Mouse (Mus musculus) hindbrain, postnatal 0 days (tissue): ENCODE data around the gene Snx27. TPM values are rescaled to one million over a fixed set of nuclear protein-coding genes. Genes with fewer than 3 reads are reported as not detected.

Experiments used
- ATAC-seq: fragments of 200-750 bp; cut with Nextera tagmentation; 2 replicates; pipeline ENCODE4 v1.8.0; 2017; ENCODE audit warnings: mild to moderate bottlenecking, moderate TSS enrichment, moderate library complexity
- DNase-seq: peaks from one replicate; pipeline ENCODE4 v3.0.0-alpha.2; 2015; ENCODE audit warnings: low spot score
- H3K27ac ChIP-seq: fragments of 300-500 bp; sonication (generic); 2 replicates; pipeline ENCODE4 v1.5.1; 2014; ENCODE audit warnings: mild to moderate bottlenecking
- H3K27me3 ChIP-seq: fragments of 300-500 bp; sonication (generic); 2 replicates; pipeline ENCODE4 v1.6.1; 2014; ENCODE audit warnings: low read length, mixed read lengths; ENCODE audit not compliant: insufficient read depth
- H3K36me3 ChIP-seq: fragments of 300-500 bp; sonication (generic); 2 replicates; pipeline ENCODE4 v1.6.1; 2014; ENCODE audit warnings: low read length, mixed read lengths; ENCODE audit not compliant: insufficient read depth
- H3K4me1 ChIP-seq: fragments of 300-500 bp; sonication (generic); 2 replicates; pipeline ENCODE4 v1.6.1; 2014; ENCODE audit warnings: antibody characterized with exemption, low read length, mixed read lengths; ENCODE audit not compliant: insufficient read depth
- H3K4me2 ChIP-seq: fragments of 300-500 bp; sonication (generic); 2 replicates; pipeline ENCODE4 v1.6.1; 2014; ENCODE audit warnings: low read depth, mild to moderate bottlenecking, low read length, moderate library complexity, mixed read lengths
- H3K4me3 ChIP-seq: fragments of 300-500 bp; sonication (generic); 2 replicates; pipeline ENCODE4 v1.5.1; 2014; ENCODE audit warnings: low read length
- H3K9ac ChIP-seq: fragments of 300-500 bp; sonication (generic); replicated peaks from 2 replicates; pipeline ENCODE4 v1.6.1; 2014; ENCODE audit warnings: mild to moderate bottlenecking, low read length, moderate library complexity, mixed read lengths
- H3K9me3 ChIP-seq: fragments of 300-500 bp; sonication (generic); 2 replicates; pipeline ENCODE4 v1.6.1; 2016; ENCODE audit warnings: low read length, mixed read lengths
- CTCF ChIP-seq: IDR thresholded peaks from 2 replicates; pipeline ENCODE4 v1.5.1; 2016; ENCODE audit warnings: antibody characterized with exemption, control low read depth, low read depth
- WGBS: fragments of 180-500 bp; shearing (Covaris S2); extraction: QIAGEN DNeasy Blood & Tissue Kit; methylation state at CpG from one replicate; pipeline ENCODE4 v1.1.7; 2014; 5-methylcytosine and 5-hydroxymethylcytosine counted together
- polyA plus RNA-seq: library from polyadenylated mRNA; unstranded; fragments of >200 nt; fragmentation: Nextera tagmentation; extraction: Ambion mirVana; gene quantifications from 2 replicates; pipeline ENCODE4 v1.2.1, GENCODE M21; 2015
- total RNA-seq: library from RNA; depleted of rRNA; stranded (reverse); fragments of >200 nt; gene quantifications from 2 replicates; pipeline ENCODE4 v1.2.3, GENCODE M21; 2014

Snx27 gene
- total and polyA plus RNA-seq, 2 experiments from 2014 or later = 71.3 to 81.7 TPM

DNA sequence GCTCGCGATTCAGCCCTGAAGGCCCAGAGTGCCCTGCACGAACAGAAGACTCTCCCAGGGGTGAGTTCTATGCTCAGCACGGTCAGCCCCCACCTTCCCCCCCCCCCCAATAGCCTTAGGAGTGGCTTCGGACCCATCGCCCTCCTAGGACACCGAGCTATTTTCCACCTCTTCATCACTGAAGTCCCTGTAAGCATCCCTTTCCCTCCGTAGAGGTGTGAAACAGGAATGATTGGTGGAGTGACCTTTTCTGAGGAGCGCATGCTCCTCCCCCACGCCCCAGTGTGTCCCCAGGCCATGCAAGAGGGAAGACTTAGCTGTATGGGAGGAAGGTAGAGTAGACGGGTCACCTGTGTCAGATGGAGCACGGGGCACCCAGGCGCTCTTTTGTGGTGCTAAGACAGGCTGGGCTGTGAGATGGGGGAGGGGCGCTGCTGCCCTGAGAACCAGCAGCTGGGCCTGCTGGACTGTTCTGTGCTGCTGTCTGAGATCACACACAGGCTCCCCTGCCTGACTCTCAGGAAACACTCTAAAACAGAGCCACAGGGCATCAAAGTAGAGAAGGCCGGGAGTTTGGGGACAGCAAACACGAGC, 102.1 kb downstream of the Snx27 start, which contains the start of gene Riiad1:
TSS of gene Riiad1 (minus strand) at position 51 of the 594 bp plus-strand sequence.
- Histone ChIP-seq H3K9ac (peak within 1 kb of the TSS; percentile 80), H3K27me3 (no peaks in the 10 kb centered on the region), H3K27ac (0 out of 2 replicates have a peak within 1 kb of the TSS, but pooled peaks have one; percentile 88), H3K9me3 (no peaks in the 10 kb centered on the region), H3K36me3 (no peaks in the 10 kb centered on the region), H3K4me1 (peaks cover 32% of the 10 kb centered on the region), H3K4me3 (peak within 1 kb of the TSS; percentile 56), H3K4me2 (peak within 1 kb of the TSS; percentile 85)
- TF ChIP-seq CTCF = no peak
- WGBS = 8% methylated on average over 16 of the region's 16 CpGs
- ATAC-seq (no peak), DNase-seq (no peak)

GRCm38 (mm10) chr3:94479564-94479963, 103.0 kb downstream of the Snx27 start:
- peak overlapping the region; percentile 85 for H3K4me2 ChIP-seq
- DNase-seq = no peak
- no peak for ATAC-seq
- peak overlapping the region; percentile 80; the same call in 1 of the 2 replicates for H3K9ac ChIP-seq
- no peak for TF ChIP-seq CTCF
- no peaks in the 10 kb centered on the region for H3K36me3 ChIP-seq
- H3K4me1 ChIP-seq = peaks cover 24% of the 10 kb centered on the region
- H3K27ac ChIP-seq = no peak overlapping the region
- no peaks in the 10 kb centered on the region for H3K27me3 ChIP-seq
- no peaks in the 10 kb centered on the region for H3K9me3 ChIP-seq
- 8% methylated on average over 11 of the region's 11 CpGs for WGBS
- peak overlapping the region; percentile 56 for H3K4me3 ChIP-seq

DNA sequence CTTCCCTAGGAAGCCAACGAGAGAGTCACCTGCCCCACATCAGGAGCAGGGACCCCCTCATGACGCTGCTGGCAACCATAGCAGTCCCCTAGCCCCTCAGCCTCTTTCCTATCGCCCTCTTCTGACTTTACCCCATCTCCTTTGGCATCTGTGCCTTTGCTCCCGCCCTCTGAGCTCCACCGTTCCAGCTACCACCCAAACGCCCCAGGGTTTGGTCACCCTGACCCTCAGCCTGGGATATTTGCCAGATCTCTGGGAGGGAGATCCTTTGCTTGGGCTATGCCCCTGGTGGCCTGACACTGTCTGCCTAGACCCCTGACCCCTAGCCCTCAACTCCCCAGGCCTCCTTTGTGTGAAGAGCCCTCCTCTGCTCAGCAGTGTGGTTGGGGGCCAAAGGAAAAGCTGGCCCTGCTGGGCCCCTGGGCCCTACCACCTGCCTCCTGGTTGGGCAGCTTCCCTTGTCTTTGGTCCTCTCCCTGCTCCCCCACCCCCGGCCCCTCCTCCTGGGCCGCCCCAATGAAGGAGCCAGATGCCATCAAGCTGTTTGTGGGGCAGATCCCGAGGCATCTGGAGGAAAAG, 103.8 kb downstream of the Snx27 start:
- H3K4me3 ChIP-seq = peak overlapping the region; percentile 56
- no peaks in the 10 kb centered on the region for H3K27me3 ChIP-seq
- no peaks in the 10 kb centered on the region for H3K9me3 ChIP-seq
- peak overlapping the region; percentile 80 for H3K9ac ChIP-seq
- 5% methylated on average over 9 of the region's 9 CpGs for WGBS
- peak; percentile 28 for ATAC-seq
- TF ChIP-seq CTCF = no peak
- H3K36me3 ChIP-seq = no peaks in the 10 kb centered on the region
- peak overlapping the region; percentile 88 for H3K27ac ChIP-seq
- DNase-seq = no peak
- H3K4me2 ChIP-seq = peak overlapping the region; percentile 85
- H3K4me1 ChIP-seq = peaks cover 15% of the 10 kb centered on the region; the same call in 1 of the 2 replicates

GRCm38 (mm10) chr3:94477981-94478422, 104.5 kb downstream of the Snx27 start, which contains the start of gene Celf3:
Gene Celf3 (plus strand): TSS chr3:94478295.
- under 1% methylated on average over 14 of the region's 14 CpGs for WGBS
- peak; percentile 92 for ATAC-seq
- Histone ChIP-seq H3K4me3 (peak within 1 kb of the TSS; percentile 56), H3K4me1 (peaks cover 11% of the 10 kb centered on the region; the same call in 1 of the 2 replicates), H3K27ac (peak within 1 kb of the TSS; percentile 88), H3K9me3 (no peaks in the 10 kb centered on the region), H3K27me3 (no peaks in the 10 kb centered on the region), H3K4me2 (peak within 1 kb of the TSS; percentile 85), H3K36me3 (no peaks in the 10 kb centered on the region), H3K9ac (peak within 1 kb of the TSS; percentile 80)
- DNase-seq = peak; percentile 91
- no peak for TF ChIP-seq CTCF

DNA sequence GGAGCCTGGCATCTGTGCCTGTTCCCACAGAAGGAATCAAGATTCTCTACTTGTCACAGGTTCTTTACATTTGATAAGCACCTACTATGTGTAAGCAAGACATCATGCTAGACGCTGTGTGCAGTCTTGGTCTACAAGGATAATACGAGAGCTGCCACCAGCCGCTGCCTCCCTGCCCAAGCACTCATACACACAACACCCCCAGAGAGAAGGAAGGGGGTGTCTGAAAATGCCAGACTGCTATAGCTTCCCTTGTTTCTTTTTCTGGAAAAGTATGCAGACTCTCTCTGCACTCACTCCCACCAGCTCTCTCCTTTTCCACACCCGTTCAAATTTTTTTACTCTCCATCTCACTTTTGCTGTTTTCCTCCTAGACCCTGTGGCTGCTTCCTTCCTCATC, 105.1 kb downstream of the Snx27 start:
- DNase-seq (peak; percentile 50), ATAC-seq (peak; percentile 25)
- Histone ChIP-seq H3K27me3 (no peaks in the 10 kb centered on the region), H3K36me3 (no peaks in the 10 kb centered on the region), H3K9ac (peak overlapping the region; percentile 47), H3K27ac (peak overlapping the region; percentile 88), H3K4me1 (peaks cover 12% of the 10 kb centered on the region; the same call in 1 of the 2 replicates), H3K9me3 (no peaks in the 10 kb centered on the region), H3K4me3 (peak overlapping the region; percentile 56), H3K4me2 (peak overlapping the region; percentile 85)
- WGBS = 15% methylated on average over 4 of the region's 4 CpGs
- no peak for TF ChIP-seq CTCF

- peaks cover 8% of the 10 kb centered on the region; the same call in 1 of the 2 replicates for H3K4me1 ChIP-seq
- no peak overlapping the region for H3K4me2 ChIP-seq
- no peak overlapping the region for H3K9ac ChIP-seq
- 54% methylated on average over 8 of the region's 8 CpGs for WGBS
- no peak overlapping the region for H3K4me3 ChIP-seq
- no peak for DNase-seq
- no peaks in the 10 kb centered on the region for H3K36me3 ChIP-seq
- no peaks in the 10 kb centered on the region for H3K9me3 ChIP-seq
- TF ChIP-seq CTCF = no peak
- no peak for ATAC-seq
- H3K27me3 ChIP-seq = no peaks in the 10 kb centered on the region
- peak overlapping the region; percentile 88 for H3K27ac ChIP-seq
Measured at GRCm38 (mm10) chr3:94476301-94477035, 106.0 kb downstream of the Snx27 start.
